Mouse (Mus musculus) embryonic fibroblast, embryonic 13.5 days (primary cell): ENCODE data around the gene L2hgdh. TPM values are rescaled to one million over a fixed set of nuclear protein-coding genes. Genes with fewer than 3 reads are reported as not detected.

Experiments
- H3K27ac ChIP-seq: 2 replicates; pipeline ENCODE4 v1.5.1; 2012; ENCODE audit warnings: low read length, control low read depth, inconsistent platforms; ENCODE audit not compliant: insufficient read depth
- H3K4me1 ChIP-seq: 2 replicates; pipeline ENCODE4 v1.6.1; 2011; ENCODE audit warnings: low read length; ENCODE audit not compliant: control insufficient read depth, insufficient read depth
- H3K4me3 ChIP-seq: 2 replicates; pipeline ENCODE4 v1.5.1; 2011; ENCODE audit warnings: mild to moderate bottlenecking, control low read depth, low read length; ENCODE audit not compliant: insufficient read depth
- CTCF ChIP-seq: IDR thresholded peaks from 2 replicates; pipeline ENCODE4 v1.5.1; 2011; ENCODE audit warnings: mild to moderate bottlenecking, control low read depth, low read length, moderate library complexity, borderline replicate concordance; ENCODE audit not compliant: insufficient read depth
- POLR2A ChIP-seq: IDR thresholded peaks from 2 replicates; pipeline ENCODE4 v1.6.1; 2011; ENCODE audit warnings: low read depth, mild to moderate bottlenecking, control low read depth, low read length, moderate library complexity
- polyA plus RNA-seq: library from polyadenylated mRNA; stranded (reverse); fragments of >200 nt; gene quantifications from 2 replicates; pipeline ENCODE4 v1.2.4, GENCODE M21; 2011; ENCODE audit warnings: low read depth; ENCODE audit not compliant: missing spikeins, insufficient read length

L2hgdh gene
- polyA plus RNA-seq, 1 experiment: 12.7 TPM

- TF ChIP-seq POLR2A (no peak), CTCF (no peak)
- H3K4me3 ChIP-seq: no peak overlapping the region
- peaks cover 11% of the 10 kb centered on the region for H3K4me1 ChIP-seq
- H3K27ac ChIP-seq: peak overlapping the region; percentile 89
Measured at GRCm38 (mm10) chr12:69759267-69759885, 34.7 kb upstream of the L2hgdh start.

- H3K4me3 ChIP-seq: peak overlapping the region; percentile 6; the same call in 1 of the 2 replicates
- TF ChIP-seq POLR2A: no peak
- TF ChIP-seq CTCF: no peak
Measured at GRCm38 (mm10) chr12:69758221-69759185, 33.8 kb upstream of the L2hgdh start.

GRCm38 (mm10) chr12:69757418-69758141 lies 32.9 kb upstream of the L2hgdh start:
- Histone ChIP-seq H3K4me1 (peaks cover 21% of the 10 kb centered on the region), H3K4me3 (no peak overlapping the region), H3K27ac (peak overlapping the region; percentile 82)
- TF ChIP-seq CTCF (peak; percentile 65), POLR2A (no peak; the same call in 1 of the 2 replicates)

More at GRCm38 (mm10) chr12:69758221-69759185, 33.8 kb upstream of the L2hgdh start:
- H3K4me1 ChIP-seq: peaks cover 20% of the 10 kb centered on the region
- H3K27ac ChIP-seq: peak overlapping the region; percentile 89

GRCm38 (mm10) chr12:69756015-69756414 lies 31.3 kb upstream of the L2hgdh start:
- TF ChIP-seq POLR2A: no peak
- no peak for TF ChIP-seq CTCF
- Histone ChIP-seq H3K27ac (peak overlapping the region; percentile 56), H3K4me1 (peaks cover 20% of the 10 kb centered on the region), H3K4me3 (no peak overlapping the region)

- H3K4me3 ChIP-seq: no peak overlapping the region
- H3K4me1 ChIP-seq: peaks cover 16% of the 10 kb centered on the region
- TF ChIP-seq POLR2A (peak; percentile 24; the same call in 1 of the 2 replicates), CTCF (no peak)
- H3K27ac ChIP-seq: peak overlapping the region; percentile 84
Measured at GRCm38 (mm10) chr12:69753936-69754335, 29.3 kb upstream of the L2hgdh start.

- Histone ChIP-seq H3K4me3 (no peak overlapping the region), H3K27ac (no peak overlapping the region), H3K4me1 (peaks cover 13% of the 10 kb centered on the region)
- TF ChIP-seq CTCF (no peak), POLR2A (no peak)
Measured at GRCm38 (mm10) chr12:69751864-69752341, 27.2 kb upstream of the L2hgdh start.

- TF ChIP-seq POLR2A (no peak), CTCF (no peak)
- no peak overlapping the region for H3K4me3 ChIP-seq
- H3K4me1 ChIP-seq: peaks cover 9% of the 10 kb centered on the region
- H3K27ac ChIP-seq: peak overlapping the region; percentile 98
Measured at GRCm38 (mm10) chr12:69744138-69744537, 19.5 kb upstream of the L2hgdh start.

- Histone ChIP-seq H3K4me3 (no peak overlapping the region), H3K27ac (0 out of 2 replicates have a peak overlapping the region, but pooled peaks have one; percentile 8)
- TF ChIP-seq POLR2A (no peak), CTCF (no peak)
Measured at GRCm38 (mm10) chr12:69741965-69742364, 17.3 kb upstream of the L2hgdh start.

GRCm38 (mm10) chr12:69733923-69734322 lies 9.2 kb upstream of the L2hgdh start:
- TF ChIP-seq CTCF: no peak
- TF ChIP-seq POLR2A: no peak
- Histone ChIP-seq H3K4me1 (no peaks in the 10 kb centered on the region), H3K27ac (peak overlapping the region; percentile 57; the same call in 1 of the 2 replicates), H3K4me3 (no peak overlapping the region)

More at GRCm38 (mm10) chr12:69741965-69742364, 17.3 kb upstream of the L2hgdh start:
- peaks cover 9% of the 10 kb centered on the region for H3K4me1 ChIP-seq
